Mouse (Mus musculus) T-helper 1 cell (primary cell): ENCODE measurements around the gene Ranbp1.
"Not testable (repeated sequence)": the region's sequence is repeated elsewhere in the genome, so short reads cannot be mapped to it uniquely, and the experiment has no call there.

ENCODE experiments used
- in situ Hi-C: fragments of 300-600 bp; cut with MboI, MseI; formaldehyde crosslinking; loops from one replicate; pipeline ENCODE4 v1.15.1; 2025; ENCODE audit warnings: high pct_unique_total_duplicates

Ranbp1 gene

GRCm38 (mm10) chr16:18248433-18249363 is at the start of gene Ranbp1, which contains the start of gene Trmt2a:
Gene Ranbp1, minus strand, starts transcription at chr16:18248732.
Gene Trmt2a, plus strand, starts transcription at chr16:18248679.
- in situ Hi-C loops, result loop anchor here (10.0 kb wide), 1 partner anchor 724 kb away; no protein-coding TSS in a partner anchor

GRCm38 (mm10) chr16:18289614-18290013 is 41.1 kb upstream of the Ranbp1 start:
- in situ Hi-C loops, result not testable (repeated sequence)

- in situ Hi-C loops, result no loop called here
Observed at GRCm38 (mm10) chr16:18289067-18289588, 40.6 kb upstream of the Ranbp1 start, which contains the start of gene Dgcr8. Gene Dgcr8, minus strand, starts transcription at chr16:18289246.

- in situ Hi-C loops, result no loop called here
Observed at GRCm38 (mm10) chr16:18288581-18289061, 40.1 kb upstream of the Ranbp1 start.

GRCm38 (mm10) chr16:18288166-18288565 is 39.6 kb upstream of the Ranbp1 start:
- in situ Hi-C loops, result no loop called here

GRCm38 (mm10) chr16:18275166-18275565 is 26.6 kb upstream of the Ranbp1 start:
- in situ Hi-C loops, result no loop called here

- in situ Hi-C loops, result no loop called here
Observed at GRCm38 (mm10) chr16:18268182-18268581, 19.6 kb upstream of the Ranbp1 start.

- in situ Hi-C loops, result no loop called here
Observed at GRCm38 (mm10) chr16:18265024-18265423, 16.5 kb upstream of the Ranbp1 start.

- in situ Hi-C loops, result no loop called here
Observed at GRCm38 (mm10) chr16:18258221-18258620, 9.7 kb upstream of the Ranbp1 start, which contains the start of gene Gm49776. Gene Gm49776, minus strand, starts transcription at chr16:18258321.

GRCm38 (mm10) chr16:18253866-18254265 is 5.3 kb upstream of the Ranbp1 start:
- in situ Hi-C loops, result no loop called here

- in situ Hi-C loops, result no loop called here
Observed at GRCm38 (mm10) chr16:18252736-18253135, 4.2 kb upstream of the Ranbp1 start.

GRCm38 (mm10) chr16:18250828-18251790 is 2.6 kb upstream of the Ranbp1 start:
- in situ Hi-C loops, result no loop called here

GRCm38 (mm10) chr16:18250231-18250630 is 1.7 kb upstream of the Ranbp1 start:
- in situ Hi-C loops, result no loop called here

GRCm38 (mm10) chr16:18249364-18249967 is 934 bp upstream of the Ranbp1 start:
- in situ Hi-C loops, result loop anchor here (10.0 kb wide), 1 partner anchor 725 kb away; no protein-coding TSS in a partner anchor

- in situ Hi-C loops, result loop anchor here (10.0 kb wide), 1 partner anchor 723 kb away; no protein-coding TSS in a partner anchor
Observed at GRCm38 (mm10) chr16:18247521-18248399, 772 bp downstream of the Ranbp1 start.

- in situ Hi-C loops, result loop anchor here (5.0 to 10.0 kb wide), 2 partner anchors 41 to 717 kb away; no protein-coding TSS in a partner anchor
Observed at GRCm38 (mm10) chr16:18241581-18241980, 7.0 kb downstream of the Ranbp1 start.

GRCm38 (mm10) chr16:18236676-18237501 is 11.6 kb downstream of the Ranbp1 start:
- in situ Hi-C loops, result no loop called here

GRCm38 (mm10) chr16:18235389-18236065 is 13.0 kb downstream of the Ranbp1 start:
- in situ Hi-C loops, result no loop called here
